Mouse (Mus musculus) heart, postnatal 10 days (tissue): ENCODE measurements at regions not wholly inside any gene's neighbourhood (a gene's known extent, or its start where the extent isn't known, plus 50 kb on each side); places are given as distances from the start of the nearest gene placed in this dataset.

Experiments
- DNase-seq, 2 experiments: peaks; one replicate each; pipeline ENCODE4 v3.0.0; 2021
- intact Hi-C: fragments of 180-260 bp; cut with DNase I; formaldehyde crosslinking; loops from one replicate; pipeline ENCODE4 v1.15.1; 2025

DNA sequence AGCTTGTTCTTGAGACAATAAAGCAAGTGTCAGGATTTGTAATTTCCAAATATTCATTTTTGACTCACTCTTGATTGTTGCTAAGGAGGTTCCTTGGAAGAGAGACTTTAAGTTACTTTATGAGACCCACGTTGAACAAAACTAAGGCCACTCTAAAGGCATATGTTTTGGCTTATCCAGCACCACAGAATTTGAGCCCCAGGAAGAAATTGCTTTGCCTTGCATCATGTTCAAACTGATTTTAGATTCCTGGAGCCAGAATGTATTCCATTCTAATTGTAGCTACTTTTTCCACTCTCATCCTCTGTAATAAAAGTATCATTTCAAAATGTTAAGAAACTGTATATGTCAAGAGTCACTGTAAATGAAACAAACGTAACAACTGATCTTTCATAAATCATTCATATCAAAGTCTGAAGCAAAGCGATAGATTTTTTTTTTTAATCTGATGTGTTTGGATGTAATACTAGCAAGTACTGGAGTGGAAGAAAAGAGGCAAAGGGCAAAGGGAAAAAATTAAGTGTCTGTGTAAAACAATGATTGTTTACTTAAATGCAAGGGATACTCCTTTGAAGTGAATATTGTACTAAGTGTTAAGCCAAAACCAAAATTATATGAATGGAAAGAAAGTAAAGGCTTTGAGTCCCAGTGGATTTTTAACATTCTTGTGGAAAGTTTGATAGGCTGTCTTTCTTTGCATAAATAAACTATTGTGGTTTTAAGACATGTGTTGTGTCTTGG is 301.7 kb upstream of the Mef2c start:
- intact Hi-C loops = no loop called here
- DNase-seq = no peak

GRCm38 (mm10) chr13:83206622-83207021 is 297.2 kb upstream of the Mef2c start:
- intact Hi-C loops = no loop called here
- no peak for DNase-seq

- peak in 1 of 2 experiments; percentile 0 for DNase-seq
- intact Hi-C loops = no loop called here
These were observed 296.3 kb upstream of the Mef2c start for GRCm38 (mm10) chr13:83207513-83207912.

DNA sequence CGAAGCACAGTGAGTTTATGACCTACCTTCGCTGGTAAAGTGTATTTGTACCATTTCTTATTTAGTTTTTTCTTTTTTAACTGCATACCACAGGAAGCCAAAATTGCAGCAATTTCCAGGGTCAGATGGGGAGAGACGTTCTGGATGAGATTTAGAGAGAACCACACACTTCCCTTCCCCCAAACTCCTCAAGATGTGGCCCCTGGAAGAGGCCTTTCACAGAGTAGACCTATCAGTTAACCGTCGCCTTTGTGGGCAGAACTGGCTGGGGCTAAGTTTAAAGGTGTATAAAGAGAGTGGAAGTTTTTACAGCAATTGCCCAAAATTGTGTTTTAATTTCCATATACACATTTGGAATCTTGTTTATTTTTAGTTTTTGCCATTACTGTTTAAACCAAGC is 295.7 kb upstream of the Mef2c start:
- intact Hi-C loops = no loop called here

DNA sequence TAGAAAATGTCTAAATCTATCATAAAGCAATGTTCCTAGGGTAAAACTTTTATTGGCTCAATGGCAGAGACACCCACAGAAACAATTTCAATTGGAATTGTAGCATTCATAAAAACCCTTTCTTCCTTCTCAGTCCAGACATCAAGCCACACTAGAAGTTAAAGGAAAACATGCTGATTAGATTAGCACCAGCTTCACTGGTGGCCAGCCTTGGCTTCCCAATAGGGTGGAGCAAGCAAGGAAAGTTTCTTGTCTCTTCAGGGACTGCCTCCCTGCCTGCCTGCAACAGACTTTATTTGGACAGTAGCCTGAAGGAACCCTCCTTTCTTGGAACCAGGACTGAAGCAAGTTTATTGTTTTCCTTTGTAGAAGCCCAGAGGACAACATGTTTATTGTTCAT is 289.0 kb upstream of the Mef2c start:
- intact Hi-C loops = no loop called here
- DNase-seq = no peak

More for the DNA sequence above, 295.7 kb upstream of the Mef2c start:
- no peak for DNase-seq

DNA sequence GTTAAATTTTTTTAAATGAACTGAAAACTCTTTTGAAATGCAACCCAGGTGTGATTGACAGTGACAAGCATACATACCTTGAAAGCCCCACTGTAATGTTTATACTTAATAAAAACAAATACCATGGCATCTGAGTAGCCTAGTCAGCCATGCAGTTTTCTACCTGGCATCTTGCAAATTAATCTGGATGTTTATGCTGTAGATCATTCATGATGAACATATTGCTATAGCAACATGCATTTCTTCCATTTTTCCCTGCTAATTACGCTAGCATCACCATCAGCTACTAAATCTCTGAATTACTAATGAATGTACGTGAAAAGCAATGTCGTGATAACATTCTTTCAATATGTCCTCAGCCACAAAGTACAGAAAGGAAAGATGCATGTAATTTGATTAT is 287.4 kb upstream of the Mef2c start:
- intact Hi-C loops = no loop called here
- DNase-seq = no peak

DNA sequence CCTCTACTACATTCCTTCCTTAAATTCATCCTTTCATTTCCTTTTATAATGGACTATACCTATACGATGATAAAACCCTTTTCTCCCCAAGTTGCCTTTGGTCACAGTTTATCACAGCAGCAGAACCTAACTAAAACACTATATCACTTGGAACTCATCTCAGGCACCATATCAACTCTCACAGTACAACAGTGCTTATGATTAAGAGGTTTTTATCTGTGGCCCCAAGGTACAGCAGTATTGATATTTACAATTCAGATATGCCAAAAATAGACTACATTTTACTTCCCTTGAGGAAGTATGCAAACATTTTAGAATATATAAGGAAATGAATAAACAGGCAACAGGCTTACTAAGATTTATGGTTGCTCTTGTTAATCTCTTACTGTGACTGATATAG is 251.4 kb upstream of the Mef2c start:
- intact Hi-C loops = no loop called here
- no peak for DNase-seq

GRCm38 (mm10) chr13:83266591-83266990 is 237.2 kb upstream of the Mef2c start:
- DNase-seq = no peak
- intact Hi-C loops = no loop called here

- intact Hi-C loops = no loop called here
- DNase-seq = no peak
These were observed 235.2 kb upstream of the Mef2c start for GRCm38 (mm10) chr13:83268663-83269062.

- intact Hi-C loops = no loop called here
- DNase-seq = no peak
These were observed 225.1 kb upstream of the Mef2c start for GRCm38 (mm10) chr13:83278695-83279094.

DNA sequence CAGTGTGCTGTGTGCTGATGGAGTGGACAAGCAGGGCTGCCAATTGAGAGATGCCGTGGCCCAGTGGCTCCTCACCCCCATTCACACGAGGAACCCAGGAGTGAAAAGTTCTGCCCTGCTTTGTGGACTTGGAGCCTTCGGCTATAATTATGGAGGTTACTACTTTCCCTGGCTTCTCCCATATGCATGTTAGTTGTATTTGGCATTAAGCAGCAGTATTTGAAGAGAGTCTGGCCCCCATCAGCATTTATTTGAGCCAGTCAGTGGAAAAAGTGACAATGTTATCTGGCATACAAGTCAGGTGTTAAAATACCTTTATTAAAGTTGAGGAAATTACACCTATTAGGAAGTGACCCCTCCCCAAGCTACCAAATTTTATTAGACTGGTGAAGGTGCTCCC is 196.1 kb upstream of the Mef2c start:
- DNase-seq = no peak

GRCm38 (mm10) chr13:83328488-83328887 is 175.3 kb upstream of the Mef2c start:
- no peak for DNase-seq
- intact Hi-C loops = no loop called here

More for the DNA sequence above, 196.1 kb upstream of the Mef2c start:
- intact Hi-C loops = no loop called here

GRCm38 (mm10) chr13:83333728-83334127 is 170.1 kb upstream of the Mef2c start:
- no peak for DNase-seq
- intact Hi-C loops = no loop called here

DNA sequence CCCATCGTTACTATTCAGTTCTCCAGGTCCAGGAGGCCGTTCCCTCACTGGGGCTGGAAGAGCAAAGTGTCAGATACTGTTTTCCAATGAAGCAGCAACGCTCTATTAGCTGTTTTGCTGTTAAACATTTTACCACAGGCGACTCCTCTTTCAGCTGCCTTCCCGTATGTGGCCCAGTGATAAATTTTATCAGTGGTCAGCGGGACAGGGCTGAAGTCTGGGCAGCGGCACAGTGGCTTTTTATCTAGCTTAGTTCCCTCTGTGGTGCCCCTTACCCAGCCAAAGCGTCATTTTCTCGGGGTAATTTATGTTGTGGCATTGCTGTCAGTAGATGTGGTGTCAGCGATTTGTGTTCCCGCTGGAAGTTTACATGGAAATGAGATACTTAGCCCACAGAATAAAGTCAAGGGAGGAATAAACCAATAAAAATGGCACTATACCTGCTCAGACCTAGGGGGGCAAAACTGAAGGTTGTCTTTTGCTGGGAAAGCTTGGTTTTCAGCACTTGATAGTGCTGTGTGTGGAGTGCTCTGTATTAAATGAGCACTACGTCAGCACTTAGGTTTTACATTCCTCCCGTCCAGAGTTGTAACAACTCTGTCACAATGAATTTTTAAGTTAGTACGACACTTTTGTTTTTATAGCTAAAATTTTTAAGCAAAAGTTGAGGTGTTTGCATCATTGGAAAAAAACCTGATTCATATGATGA is 159.1 kb upstream of the Mef2c start:
- intact Hi-C loops = no loop called here

DNA sequence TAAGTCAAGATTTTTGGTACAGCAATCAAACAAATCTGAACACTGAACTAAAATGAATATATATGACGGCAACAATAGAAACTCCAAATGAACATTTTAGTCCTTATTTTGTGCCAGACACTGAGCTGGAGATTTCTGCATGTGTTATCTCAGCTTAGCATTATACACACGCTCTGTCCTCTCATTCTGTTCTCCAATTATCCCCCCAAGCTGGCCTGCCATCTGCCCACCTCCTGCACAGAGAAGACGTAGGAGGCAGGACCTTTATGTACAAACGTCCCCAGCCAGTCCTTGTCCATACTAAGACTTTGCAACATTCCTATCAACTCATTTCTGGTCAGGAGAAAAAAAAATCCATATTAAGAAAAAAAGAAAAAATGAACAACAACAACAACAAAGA is 148.5 kb upstream of the Mef2c start:
- no peak for DNase-seq
- intact Hi-C loops = no loop called here

More for the DNA sequence above, 159.1 kb upstream of the Mef2c start:
- no peak for DNase-seq

DNA sequence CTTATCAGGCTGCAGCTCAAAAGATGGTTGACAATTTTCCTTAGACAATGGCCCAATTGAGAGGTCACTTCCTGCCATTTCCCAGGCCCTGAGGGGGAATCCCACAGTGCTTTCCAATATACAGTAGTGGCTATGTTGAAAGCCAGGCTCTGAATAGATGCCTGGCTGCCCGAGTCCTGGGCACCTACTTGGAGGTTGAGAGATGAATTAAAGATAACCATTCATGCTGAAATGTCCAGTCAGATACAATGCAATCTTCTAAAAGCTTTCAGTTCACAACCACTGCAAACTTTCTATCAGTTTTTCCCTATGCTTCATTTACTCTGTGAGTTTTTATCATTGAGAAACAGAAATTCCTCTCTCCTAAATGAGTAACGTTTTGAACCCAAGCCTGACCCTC is 143.3 kb upstream of the Mef2c start:
- no peak for DNase-seq
- intact Hi-C loops = no loop called here

GRCm38 (mm10) chr13:83376097-83376797 is 127.6 kb upstream of the Mef2c start:
- intact Hi-C loops = no loop called here
- DNase-seq = no peak

DNA sequence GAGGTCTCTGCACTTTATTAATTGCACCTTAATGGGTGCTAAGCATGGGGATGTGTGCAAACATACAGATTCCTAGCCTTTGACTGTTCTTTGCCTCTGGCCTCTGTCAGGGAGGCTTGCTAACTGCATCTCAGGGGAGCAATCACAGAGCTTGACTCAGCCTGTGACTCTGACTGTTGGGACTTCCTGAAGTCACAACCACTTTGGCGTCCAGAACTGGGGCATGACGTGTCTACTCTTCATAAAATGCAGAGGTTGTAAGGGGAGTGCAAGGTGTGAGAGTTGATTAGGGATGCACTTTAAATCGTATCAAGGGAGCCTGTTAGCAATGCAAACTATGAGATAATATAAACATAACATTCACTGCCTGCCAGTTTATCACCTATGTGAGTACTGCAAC is 125.2 kb upstream of the Mef2c start:
- no peak for DNase-seq
- intact Hi-C loops = no loop called here

DNA sequence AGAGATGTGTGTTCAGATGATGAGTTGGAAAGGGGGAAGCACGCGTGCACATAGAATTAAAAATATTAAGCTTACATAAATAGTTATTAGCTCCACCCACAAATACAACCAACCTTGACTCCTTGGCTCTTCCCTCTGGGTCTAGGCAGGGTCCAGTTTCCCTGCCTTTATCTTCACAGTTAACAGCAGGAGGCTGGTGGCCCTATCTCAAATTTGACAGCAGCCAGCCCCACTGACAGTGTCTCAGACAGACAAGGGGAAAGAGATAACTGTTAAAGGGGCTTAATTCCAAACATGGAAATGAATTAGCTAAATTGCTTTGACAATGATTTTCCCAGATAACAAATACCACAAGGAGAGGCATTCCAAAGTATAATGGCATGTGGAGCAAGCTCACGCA is 121.2 kb upstream of the Mef2c start:
- intact Hi-C loops = no loop called here
- DNase-seq = no peak

- intact Hi-C loops = no loop called here
- DNase-seq = no peak
These were observed 109.1 kb upstream of the Mef2c start for GRCm38 (mm10) chr13:83394773-83395172.

DNA sequence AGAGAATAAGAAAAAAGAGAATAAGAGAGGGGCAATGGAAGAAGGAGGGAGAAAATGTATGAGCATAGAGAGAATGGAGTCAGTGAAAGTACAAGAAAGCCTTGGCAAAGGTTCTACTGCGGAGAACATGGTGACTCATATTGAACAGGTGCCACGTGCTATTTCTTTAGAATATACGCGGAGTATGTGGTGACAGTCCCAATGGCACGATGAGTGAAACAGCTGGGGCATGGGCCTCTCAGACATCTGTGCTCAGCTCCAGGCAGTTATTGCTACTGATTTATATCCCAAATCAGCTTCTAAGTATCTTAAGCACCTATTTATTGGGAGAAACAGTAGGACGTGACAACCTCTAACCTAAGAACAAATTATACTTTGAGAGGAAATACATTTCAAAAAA is 104.5 kb upstream of the Mef2c start:
- intact Hi-C loops = no loop called here
- no peak for DNase-seq
